Mouse (Mus musculus): ENCODE data around the gene Larp1. TPM values are rescaled to one million over a fixed set of nuclear protein-coding genes. Genes with fewer than 3 reads are reported as not detected.

Gene Larp1
- polyA plus RNA-seq (2012; rRNA removed) = 54.4 and 64.4 TPM in 2 replicates

DNA sequence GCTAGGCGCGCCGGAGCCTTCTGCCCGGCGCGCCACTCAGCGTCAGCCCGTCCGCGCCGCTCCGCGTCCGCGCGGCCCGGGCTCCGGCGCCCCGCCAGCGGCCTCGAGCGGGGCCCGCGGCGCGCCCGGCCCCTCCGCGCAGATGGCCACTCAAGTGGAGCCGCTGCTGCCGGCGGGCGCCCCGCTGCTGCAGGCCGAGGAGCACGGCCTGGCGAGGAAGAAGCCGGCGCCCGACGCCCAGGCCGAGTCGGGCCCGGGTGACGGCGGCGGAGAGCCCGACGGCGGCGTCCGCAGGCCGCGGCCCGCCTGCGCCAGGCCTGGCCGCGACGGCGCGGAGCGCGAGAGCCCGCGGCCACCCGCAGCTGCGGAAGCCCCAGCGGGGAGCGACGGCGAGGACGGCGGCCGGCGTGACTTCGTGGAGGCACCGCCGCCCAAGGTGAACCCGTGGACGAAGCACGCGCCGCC is at the start of gene Larp1:
TSS of gene Larp1 (plus strand) at position 14 of the 465 bp plus-strand sequence.
- Histone ChIP-seq H3K4me1 (replicated peaks; ENCODE audit: control insufficient read depth, insufficient read depth, low read length) (peaks cover 11% of the 10 kb centered on the region), H3K27me3 (ENCODE audit: control insufficient read depth, insufficient read depth, low read length) (no peaks in the 10 kb centered on the region), H3K36me3 (ENCODE audit: control insufficient read depth, insufficient read depth, low read length) (no peaks in the 10 kb centered on the region), H3K4me3 (ENCODE audit: control insufficient read depth, insufficient read depth, low read length) (peak within 1 kb of the TSS; percentile 92), H3K27ac (ENCODE audit: control insufficient read depth, insufficient read depth, low read length) (peak within 1 kb of the TSS; percentile 82)
- TF ChIP-seq CTCF (IDR thresholded peaks at IDR 0.05; ENCODE audit: borderline replicate concordance, control insufficient read depth, extremely low read depth, insufficient read depth, low read length, poor library complexity) = no peak
- no peak for TF ChIP-seq POLR2A (IDR thresholded peaks at IDR 0.05; ENCODE audit: control insufficient read depth, extremely low read depth, insufficient read depth, low read length, poor library complexity)
- WGBS = 6% methylated on average over 84 of the region's 84 CpGs
- no peak for DNase-seq

DNA sequence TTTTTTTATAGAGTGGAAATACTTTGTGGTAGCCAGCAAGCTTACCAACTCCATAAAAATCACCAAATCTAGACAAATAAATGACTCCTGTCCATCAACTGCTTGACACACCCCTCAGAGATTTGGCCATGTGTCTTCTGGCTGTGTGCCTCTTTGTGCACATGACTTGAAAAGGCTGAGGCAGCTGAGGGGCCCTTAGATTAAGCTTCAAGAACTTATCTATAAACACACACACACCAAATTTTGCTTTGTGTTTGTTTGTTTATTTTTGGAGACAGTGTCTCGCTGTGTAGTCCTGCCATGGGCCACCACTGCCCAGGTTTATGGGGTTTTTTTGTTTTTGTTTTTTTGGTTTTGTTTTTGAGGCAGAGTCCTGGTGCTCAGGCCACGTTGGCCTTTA is 48.9 kb upstream of the Larp1 start:
- Histone ChIP-seq H3K4me3 (ENCODE audit: control insufficient read depth, insufficient read depth, low read length) (no peak overlapping the region), H3K4me1 (replicated peaks; ENCODE audit: control insufficient read depth, insufficient read depth, low read length) (peaks cover 22% of the 10 kb centered on the region), H3K27ac (ENCODE audit: control insufficient read depth, insufficient read depth, low read length) (no peak overlapping the region), H3K27me3 (ENCODE audit: control insufficient read depth, insufficient read depth, low read length) (no peaks in the 10 kb centered on the region), H3K36me3 (ENCODE audit: control insufficient read depth, insufficient read depth, low read length) (no peaks in the 10 kb centered on the region)
- TF ChIP-seq CTCF (IDR thresholded peaks at IDR 0.05; ENCODE audit: borderline replicate concordance, control insufficient read depth, extremely low read depth, insufficient read depth, low read length, poor library complexity) = no peak
- TF ChIP-seq POLR2A (IDR thresholded peaks at IDR 0.05; ENCODE audit: control insufficient read depth, extremely low read depth, insufficient read depth, low read length, poor library complexity) = no peak
- no peak for DNase-seq
- WGBS = 84% methylated on average over 2 of the region's 2 CpGs

DNA sequence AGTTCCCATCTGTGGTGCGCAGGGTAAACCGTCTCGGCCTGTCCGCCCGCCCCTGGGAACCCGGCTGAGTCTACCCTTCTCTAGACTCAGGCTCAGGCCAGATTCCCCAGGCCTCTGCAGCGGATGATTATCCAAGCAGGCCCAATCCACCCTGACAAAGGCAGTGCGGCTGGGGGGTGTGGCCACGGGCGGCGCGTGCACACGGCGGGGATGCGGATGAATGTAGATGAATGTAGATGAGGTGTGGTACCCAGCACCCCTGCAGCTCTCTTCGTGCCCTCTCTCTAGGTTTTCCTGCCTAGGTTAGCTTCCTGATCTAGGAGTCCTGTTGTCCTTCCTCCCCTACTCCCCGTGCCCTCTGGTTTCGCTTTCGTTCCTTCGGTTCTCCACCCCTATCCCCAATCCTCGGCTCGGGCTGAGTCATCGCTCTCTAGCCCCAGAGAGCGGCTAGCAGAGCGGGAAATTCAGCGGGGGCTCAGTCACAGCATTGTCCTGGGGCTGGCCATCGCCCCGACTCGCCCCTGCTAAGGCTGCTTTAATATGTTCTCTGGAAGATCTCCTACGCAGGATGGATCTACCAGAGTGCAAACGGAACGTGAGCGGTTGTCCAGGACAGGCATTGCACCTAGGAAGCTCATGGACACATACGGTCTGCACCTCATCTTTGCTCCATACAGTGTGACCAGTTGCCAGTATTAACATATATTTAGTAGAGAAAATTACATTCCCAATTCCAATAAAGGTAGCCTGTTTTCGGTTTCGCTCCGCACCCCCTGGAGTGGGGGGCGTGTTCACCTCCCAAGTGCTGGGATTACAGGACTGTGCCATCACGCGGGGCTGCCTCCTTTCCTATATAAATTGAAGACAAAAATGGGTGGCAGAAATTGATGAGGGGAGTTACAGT is 46.2 kb upstream of the Larp1 start:
- Histone ChIP-seq H3K4me3 (ENCODE audit: control insufficient read depth, insufficient read depth, low read length) (peak overlapping the region; percentile 92), H3K36me3 (ENCODE audit: control insufficient read depth, insufficient read depth, low read length) (no peaks in the 10 kb centered on the region), H3K27ac (ENCODE audit: control insufficient read depth, insufficient read depth, low read length) (no peak overlapping the region), H3K4me1 (replicated peaks; ENCODE audit: control insufficient read depth, insufficient read depth, low read length) (peaks cover 19% of the 10 kb centered on the region), H3K27me3 (ENCODE audit: control insufficient read depth, insufficient read depth, low read length) (no peaks in the 10 kb centered on the region)
- peak; percentile 75 for DNase-seq
- WGBS = 7% methylated on average over 40 of the region's 40 CpGs
- no peak for TF ChIP-seq CTCF (IDR thresholded peaks at IDR 0.05; ENCODE audit: borderline replicate concordance, control insufficient read depth, extremely low read depth, insufficient read depth, low read length, poor library complexity)
- no peak for TF ChIP-seq POLR2A (IDR thresholded peaks at IDR 0.05; ENCODE audit: control insufficient read depth, extremely low read depth, insufficient read depth, low read length, poor library complexity)

DNA sequence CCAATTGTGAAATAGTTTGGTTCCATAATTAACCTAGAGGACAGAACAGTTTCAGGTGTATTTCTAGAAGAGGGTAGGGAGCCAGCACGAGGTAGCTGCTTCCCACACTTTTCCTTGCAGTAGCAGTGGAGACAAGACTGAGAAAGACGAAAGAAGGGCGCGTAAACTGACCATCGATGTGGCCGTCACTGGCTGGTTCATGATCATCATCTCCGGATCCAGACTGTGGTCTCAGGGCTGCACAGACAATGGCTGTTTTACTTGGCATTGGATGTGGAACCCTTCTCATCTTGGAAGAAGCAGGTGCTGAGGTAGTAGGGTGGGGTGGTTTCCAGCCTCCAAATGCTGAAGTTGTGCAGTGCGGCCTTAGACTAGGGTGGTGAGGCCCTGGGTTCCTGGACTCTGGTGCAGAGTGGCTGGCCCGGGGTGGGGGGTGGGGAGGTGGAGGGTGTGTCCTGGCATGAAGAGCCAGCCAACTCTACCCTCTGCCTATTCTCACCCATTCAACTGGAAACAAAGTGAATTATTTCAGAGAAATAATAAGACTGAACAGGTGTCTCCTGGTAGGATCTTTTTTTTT is 45.5 kb upstream of the Larp1 start:
- WGBS = 74% methylated on average over 9 of the region's 9 CpGs
- no peak overlapping the region for H3K27ac ChIP-seq (ENCODE audit: control insufficient read depth, insufficient read depth, low read length)
- DNase-seq = no peak
- no peaks in the 10 kb centered on the region for H3K27me3 ChIP-seq (ENCODE audit: control insufficient read depth, insufficient read depth, low read length)
- TF ChIP-seq POLR2A (IDR thresholded peaks at IDR 0.05; ENCODE audit: control insufficient read depth, extremely low read depth, insufficient read depth, low read length, poor library complexity) (no peak), CTCF (IDR thresholded peaks at IDR 0.05; ENCODE audit: borderline replicate concordance, control insufficient read depth, extremely low read depth, insufficient read depth, low read length, poor library complexity) (no peak)
- no peak overlapping the region for H3K4me3 ChIP-seq (ENCODE audit: control insufficient read depth, insufficient read depth, low read length)
- no peaks in the 10 kb centered on the region for H3K36me3 ChIP-seq (ENCODE audit: control insufficient read depth, insufficient read depth, low read length)
- H3K4me1 ChIP-seq (replicated peaks; ENCODE audit: control insufficient read depth, insufficient read depth, low read length) = peaks cover 19% of the 10 kb centered on the region

DNA sequence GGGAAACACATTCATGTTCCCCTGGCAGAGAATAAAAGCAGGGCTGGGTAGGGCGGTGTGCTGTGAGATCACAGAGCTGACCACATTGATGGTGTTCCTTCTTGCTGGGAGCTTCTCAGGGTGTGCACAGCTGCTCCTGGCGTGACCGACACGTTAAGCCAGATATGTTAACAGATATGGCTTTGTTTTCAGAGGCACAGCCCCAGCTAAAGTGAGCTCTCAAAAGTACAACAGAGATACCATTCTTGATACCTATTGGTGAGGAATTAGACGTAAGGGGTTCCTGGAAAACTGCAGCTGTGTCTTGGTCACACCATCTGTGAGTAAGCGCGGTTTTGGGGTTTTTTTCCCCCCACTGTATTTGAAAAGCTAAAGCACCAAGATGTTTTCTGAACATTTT is 42.2 kb upstream of the Larp1 start:
- TF ChIP-seq CTCF (IDR thresholded peaks at IDR 0.05; ENCODE audit: borderline replicate concordance, control insufficient read depth, extremely low read depth, insufficient read depth, low read length, poor library complexity) (no peak), POLR2A (IDR thresholded peaks at IDR 0.05; ENCODE audit: control insufficient read depth, extremely low read depth, insufficient read depth, low read length, poor library complexity) (no peak)
- WGBS = 3% methylated on average over 7 of the region's 7 CpGs
- no peaks in the 10 kb centered on the region for H3K27me3 ChIP-seq (ENCODE audit: control insufficient read depth, insufficient read depth, low read length)
- no peak overlapping the region for H3K4me3 ChIP-seq (ENCODE audit: control insufficient read depth, insufficient read depth, low read length)
- H3K36me3 ChIP-seq (ENCODE audit: control insufficient read depth, insufficient read depth, low read length) = no peaks in the 10 kb centered on the region
- DNase-seq = no peak
- H3K4me1 ChIP-seq (replicated peaks; ENCODE audit: control insufficient read depth, insufficient read depth, low read length) = peaks cover 19% of the 10 kb centered on the region
- H3K27ac ChIP-seq (ENCODE audit: control insufficient read depth, insufficient read depth, low read length) = no peak overlapping the region; the same call in 1 of the 2 replicates

DNA sequence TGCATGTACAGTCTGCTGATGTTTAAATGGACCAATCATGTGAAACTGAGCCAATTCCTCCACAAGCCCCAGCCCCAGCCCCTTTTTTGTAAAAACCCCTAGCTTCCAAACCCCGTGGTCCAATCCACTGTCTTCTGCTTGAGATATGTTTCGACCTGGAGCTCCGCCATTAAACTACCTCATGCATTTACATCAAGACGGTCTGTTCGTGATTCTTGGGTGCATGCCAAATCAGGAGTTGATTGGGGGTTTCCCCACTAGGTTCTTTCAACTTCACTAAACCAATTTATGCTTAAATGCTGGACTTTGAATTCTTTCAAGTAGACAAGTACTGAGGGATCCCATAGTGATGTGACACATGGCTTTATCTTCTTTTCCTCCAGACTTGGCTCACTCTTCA is 40.6 kb upstream of the Larp1 start:
- peaks cover 10% of the 10 kb centered on the region for H3K4me1 ChIP-seq (replicated peaks; ENCODE audit: control insufficient read depth, insufficient read depth, low read length)
- H3K27ac ChIP-seq (ENCODE audit: control insufficient read depth, insufficient read depth, low read length) = no peak overlapping the region
- 94% methylated on average over 5 of the region's 5 CpGs for whole genome bisulfite sequencing
- H3K27me3 ChIP-seq (ENCODE audit: control insufficient read depth, insufficient read depth, low read length) = no peaks in the 10 kb centered on the region
- H3K36me3 ChIP-seq (ENCODE audit: control insufficient read depth, insufficient read depth, low read length) = no peaks in the 10 kb centered on the region
- no peak for DNase-seq
- no peak overlapping the region for H3K4me3 ChIP-seq (ENCODE audit: control insufficient read depth, insufficient read depth, low read length)
- no peak for TF ChIP-seq CTCF (IDR thresholded peaks at IDR 0.05; ENCODE audit: borderline replicate concordance, control insufficient read depth, extremely low read depth, insufficient read depth, low read length, poor library complexity)
- TF ChIP-seq POLR2A (IDR thresholded peaks at IDR 0.05; ENCODE audit: control insufficient read depth, extremely low read depth, insufficient read depth, low read length, poor library complexity) = no peak

All from thymus, adult 2 months (tissue).